Mouse (Mus musculus) heart, adult 2 months (tissue): Measurements from ENCODE around the gene Gm37419. TPM values are rescaled to one million over a fixed set of nuclear protein-coding genes. Genes with fewer than 3 reads are reported as not detected.

Experiments used
- DNase-seq, 2 experiments: peaks; one replicate each; pipeline ENCODE4 v3.0.0; 2021
- H3K27ac ChIP-seq: fragments of 200-600 bp; 2 replicates; pipeline ENCODE4 v1.8.1; 2022
- H3K27me3 ChIP-seq: fragments of 200-500 bp; 2 replicates; pipeline ENCODE4 v1.6.1; 2012; ENCODE audit warnings: mild to moderate bottlenecking, low read length, inconsistent platforms, mixed read lengths; ENCODE audit not compliant: control insufficient read depth, insufficient read depth
- H3K36me3 ChIP-seq: fragments of 200-500 bp; 2 replicates; pipeline ENCODE4 v1.6.1; 2012; ENCODE audit warnings: low read length, inconsistent platforms; ENCODE audit not compliant: control insufficient read depth, insufficient read depth
- H3K4me1 ChIP-seq: fragments of 200-500 bp; 2 replicates; pipeline ENCODE4 v1.6.1; 2011; ENCODE audit warnings: low read length; ENCODE audit not compliant: control insufficient read depth, insufficient read depth
- H3K4me3 ChIP-seq: fragments of 200-600 bp; 2 replicates; pipeline ENCODE4 v1.8.1; 2022
- H3K79me2 ChIP-seq: fragments of 200-500 bp; replicated peaks from 2 replicates; pipeline ENCODE4 v1.6.1; 2012; ENCODE audit warnings: mild to moderate bottlenecking, inconsistent platforms, low read length, moderate library complexity, mixed read lengths; ENCODE audit not compliant: control insufficient read depth, insufficient read depth
- H3K9ac ChIP-seq: fragments of 200-500 bp; 2 replicates; pipeline ENCODE4 v1.6.1; 2012; ENCODE audit warnings: low read depth, mild to moderate bottlenecking, control low read depth, inconsistent platforms, low read length, mixed read lengths
- CTCF ChIP-seq: fragments of 200-600 bp; IDR thresholded peaks from 2 replicates; pipeline ENCODE4 v1.8.1; 2022; ENCODE audit warnings: antibody characterized with exemption, mild to moderate bottlenecking, moderate library complexity
- EP300 ChIP-seq: fragments of 200-500 bp; IDR thresholded peaks from 2 replicates; pipeline ENCODE4 v1.6.1; 2011; ENCODE audit warnings: low read depth, low read length, control low read depth; ENCODE audit not compliant: insufficient read depth
- POLR2A ChIP-seq: fragments of 200-500 bp; IDR thresholded peaks from 2 replicates; pipeline ENCODE4 v1.6.1; 2011; ENCODE audit warnings: mild to moderate bottlenecking, low read depth, low read length, control low read depth; ENCODE audit not compliant: insufficient read depth
- whole genome bisulfite sequencing: fragments of 180-500 bp; shearing (Covaris S2); methylation state at CpG from one replicate; pipeline ENCODE4 v1.1.7; 2018; 5-methylcytosine and 5-hydroxymethylcytosine counted together
- intact Hi-C: fragments of 180-260 bp; cut with DNase I; formaldehyde crosslinking; loops from one replicate; pipeline ENCODE4 v1.15.1; 2025
- polyA plus RNA-seq: library from polyadenylated mRNA; depleted of rRNA; stranded (reverse); fragments of >200 nt; gene quantifications from 2 replicates; pipeline ENCODE4 v1.2.3, GENCODE M21; 2012; rRNA removed
- total RNA-seq, 2 experiments: library from RNA; stranded (reverse); gene quantifications; 2 replicates each; pipeline ENCODE4 v1.2.3; 2021

Gm37419 gene
- total and polyA plus RNA-seq, 3 experiments = not detected

- intact Hi-C loops = no loop called here
- 95% methylated on average over 2 of the region's 2 CpGs for WGBS
- Histone ChIP-seq H3K9ac (no peak overlapping the region), H3K4me3 (no peak overlapping the region), H3K36me3 (no peaks in the 10 kb centered on the region), H3K79me2 (no peaks in the 10 kb centered on the region), H3K4me1 (no peaks in the 10 kb centered on the region), H3K27ac (no peak overlapping the region), H3K27me3 (no peaks in the 10 kb centered on the region)
- DNase-seq = no peak
- TF ChIP-seq CTCF (no peak), POLR2A (no peak), EP300 (no peak)
These were observed 41.8 kb downstream of the Gm37419 start for GRCm38 (mm10) chr16:24029965-24030672.

DNA sequence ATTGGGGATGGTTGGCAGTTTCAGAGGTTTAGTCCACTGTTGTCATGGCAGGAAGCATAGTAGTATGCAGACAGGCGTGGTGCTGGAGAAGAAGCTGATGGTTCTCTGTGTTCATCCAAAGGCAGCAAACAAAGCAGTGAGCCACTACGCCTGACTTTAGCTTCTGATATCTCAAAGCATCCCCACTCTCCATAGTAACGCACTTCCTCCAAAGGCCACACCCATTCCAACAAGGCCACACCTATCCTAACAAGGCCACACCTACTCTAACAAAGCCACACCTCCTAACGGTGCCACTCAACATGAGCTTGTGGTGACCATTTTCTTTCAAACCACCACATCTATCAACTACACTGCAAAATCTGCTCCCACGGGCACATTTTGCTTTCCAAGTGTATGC, 45.0 kb downstream of the Gm37419 start:
- Histone ChIP-seq H3K36me3 (no peaks in the 10 kb centered on the region), H3K4me3 (no peak overlapping the region), H3K27me3 (no peaks in the 10 kb centered on the region), H3K79me2 (no peaks in the 10 kb centered on the region), H3K9ac (no peak overlapping the region), H3K27ac (no peak overlapping the region), H3K4me1 (no peaks in the 10 kb centered on the region)
- WGBS = 90% methylated on average over 5 of the region's 5 CpGs
- no peak for DNase-seq
- intact Hi-C loops = no loop called here
- TF ChIP-seq CTCF = no peak
- no peak for TF ChIP-seq EP300
- TF ChIP-seq POLR2A = no peak

- H3K79me2 ChIP-seq = no peaks in the 10 kb centered on the region
- 40% methylated on average over 2 of the region's 2 CpGs for WGBS
- no peak overlapping the region for H3K9ac ChIP-seq
- TF ChIP-seq CTCF (no peak), EP300 (no peak), POLR2A (no peak)
- H3K4me1 ChIP-seq = no peaks in the 10 kb centered on the region; the same call in 1 of the 2 replicates
- intact Hi-C loops = no loop called here
- H3K36me3 ChIP-seq = no peaks in the 10 kb centered on the region
- DNase-seq = no peak
- H3K4me3 ChIP-seq = no peak overlapping the region
- H3K27me3 ChIP-seq = no peaks in the 10 kb centered on the region
- H3K27ac ChIP-seq = no peak overlapping the region
These were observed 46.2 kb downstream of the Gm37419 start for GRCm38 (mm10) chr16:24034450-24034849.

DNA sequence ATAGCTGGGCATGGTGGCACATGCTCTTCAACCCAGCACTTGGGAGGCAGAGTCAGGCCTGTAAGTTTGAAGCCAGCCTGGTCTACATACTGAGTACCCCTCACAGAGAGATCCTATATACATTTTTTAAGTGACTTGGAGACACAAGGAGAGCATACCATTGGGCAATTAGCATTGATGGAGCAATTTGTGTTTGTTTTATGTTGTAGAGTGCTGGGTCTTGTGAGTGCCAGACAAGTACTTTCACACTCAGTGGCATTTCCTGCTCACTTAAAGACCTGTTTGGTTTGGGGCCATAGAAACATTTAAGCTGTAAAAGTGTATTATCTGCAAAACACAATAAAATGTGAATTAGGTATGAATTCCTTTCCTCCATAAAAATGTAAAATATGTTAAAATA, 47.5 kb downstream of the Gm37419 start:
- no peak for DNase-seq
- no peaks in the 10 kb centered on the region for H3K27me3 ChIP-seq
- no peaks in the 10 kb centered on the region for H3K36me3 ChIP-seq
- H3K4me1 ChIP-seq = no peaks in the 10 kb centered on the region; the same call in 1 of the 2 replicates
- H3K27ac ChIP-seq = no peak overlapping the region
- intact Hi-C loops = no loop called here
- H3K79me2 ChIP-seq = no peaks in the 10 kb centered on the region
- TF ChIP-seq POLR2A (no peak), EP300 (no peak), CTCF (no peak)
- no peak overlapping the region for H3K4me3 ChIP-seq
- no peak overlapping the region for H3K9ac ChIP-seq

DNA sequence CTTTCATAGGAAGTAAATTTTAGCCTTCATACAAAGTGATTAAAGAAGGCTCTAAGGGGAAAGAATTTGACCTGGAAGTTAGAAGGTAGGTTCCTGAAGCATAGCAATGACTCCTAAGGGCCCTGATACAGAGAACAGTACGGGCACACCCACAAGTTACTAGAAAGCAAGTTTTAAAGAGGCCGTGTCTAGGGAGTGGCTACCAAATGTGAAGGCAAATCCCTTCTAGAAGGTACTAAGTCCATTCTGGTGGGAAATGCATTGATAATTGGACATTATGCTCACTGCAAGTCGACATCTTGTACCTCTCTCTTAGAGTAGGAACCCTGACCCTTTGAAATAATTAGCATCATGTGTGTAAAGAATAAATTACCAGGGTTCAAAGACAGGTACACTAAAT, 48.1 kb downstream of the Gm37419 start:
- Histone ChIP-seq H3K4me3 (no peak overlapping the region), H3K27ac (no peak overlapping the region), H3K79me2 (no peaks in the 10 kb centered on the region), H3K27me3 (no peaks in the 10 kb centered on the region), H3K4me1 (no peaks in the 10 kb centered on the region; the same call in 1 of the 2 replicates), H3K36me3 (no peaks in the 10 kb centered on the region), H3K9ac (no peak overlapping the region)
- intact Hi-C loops = no loop called here
- no peak for DNase-seq
- TF ChIP-seq EP300 (no peak), POLR2A (no peak), CTCF (no peak)
- 86% methylated on average over 3 of the region's 3 CpGs for WGBS

Other genes with a start within 250 kb of the Gm37419 start
- gene Sst, start 97.5 kb upstream of the Gm37419 start, total RNA-seq = not detected
- not detected in 2 replicates for gene Sst, start 97.5 kb upstream of the Gm37419 start, polyA plus RNA-seq
- not detected for gene Rtp2, start 56.1 kb upstream of the Gm37419 start, total RNA-seq
- not detected in 2 replicates for gene Rtp2, start 56.1 kb upstream of the Gm37419 start, polyA plus RNA-seq
- gene Bcl6, start 370 bp downstream of the Gm37419 start, total RNA-seq = 10 to 100 TPM; 15.4 to 21.7 TPM
- 16.5 and 17.8 TPM in 2 replicates for gene Bcl6, start 370 bp downstream of the Gm37419 start, polyA plus RNA-seq